Mouse (Mus musculus): ENCODE results near the gene Gm47955.
A peak's percentile ranks its signal among the peaks of the same experiment; 100 is the strongest.
"Not testable (repeated sequence)": the region's sequence is repeated elsewhere in the genome, so short reads cannot be mapped to it uniquely, and the experiment has no call there.

Gm47955 gene

GRCm38 (mm10) chr1:82959870-82960385 is at the start of gene Gm47955:
Gm47955 (plus strand) TSS chr1:82960286.
- no peak for DNase-seq

- no peak for DNase-seq
Observed at GRCm38 (mm10) chr1:82913025-82913424, 47.1 kb upstream of the Gm47955 start, which contains the start of gene A030005L19Rik. A030005L19Rik (plus strand) TSS chr1:82913325.

GRCm38 (mm10) chr1:82913434-82913833 is 46.7 kb upstream of the Gm47955 start:
- not testable (repeated sequence) for DNase-seq

GRCm38 (mm10) chr1:82924650-82925049 is 35.4 kb upstream of the Gm47955 start, which contains the start of gene A030014E15Rik:
A030014E15Rik (plus strand) TSS chr1:82924917.
- DNase-seq, result peak; percentile 14

- DNase-seq, result not testable (repeated sequence)
Observed at GRCm38 (mm10) chr1:82930558-82930957, 29.5 kb upstream of the Gm47955 start.

GRCm38 (mm10) chr1:82931326-82931725 is 28.8 kb upstream of the Gm47955 start, which contains the start of gene Gm6217:
Gm6217 (minus strand) TSS chr1:82931399.
- DNase-seq, result not testable (repeated sequence)

GRCm38 (mm10) chr1:82938666-82939065 is 21.4 kb upstream of the Gm47955 start:
- DNase-seq, result no peak

GRCm38 (mm10) chr1:82942505-82942904 is 17.6 kb upstream of the Gm47955 start:
- not testable (repeated sequence) for DNase-seq

- not testable (repeated sequence) for DNase-seq
Observed at GRCm38 (mm10) chr1:82943295-82943694, 16.8 kb upstream of the Gm47955 start, which contains the start of gene A030003K21Rik. A030003K21Rik (minus strand) TSS chr1:82943388.

- DNase-seq, result not testable (repeated sequence)
Observed at GRCm38 (mm10) chr1:82946029-82946428, 14.1 kb upstream of the Gm47955 start.

GRCm38 (mm10) chr1:82948601-82949000 is 11.5 kb upstream of the Gm47955 start:
- no peak for DNase-seq

- not testable (repeated sequence) for DNase-seq
Observed at GRCm38 (mm10) chr1:82955913-82956312, 4.2 kb upstream of the Gm47955 start, which contains the start of gene Gm7544. Gm7544 (minus strand) TSS chr1:82956013.

GRCm38 (mm10) chr1:82966413-82966812 is 6.3 kb downstream of the Gm47955 start:
- no peak for DNase-seq

- peak; percentile 52 for DNase-seq
Observed at GRCm38 (mm10) chr1:82972046-82972445, 12.0 kb downstream of the Gm47955 start.

- peak; percentile 17 for DNase-seq
Observed at GRCm38 (mm10) chr1:82973244-82973643, 13.2 kb downstream of the Gm47955 start.

- DNase-seq, result no peak
Observed at GRCm38 (mm10) chr1:82973901-82974300, 13.8 kb downstream of the Gm47955 start.

- peak; percentile 11 for DNase-seq
Observed at GRCm38 (mm10) chr1:82974342-82974741, 14.3 kb downstream of the Gm47955 start.

GRCm38 (mm10) chr1:82975750-82976149 is 15.7 kb downstream of the Gm47955 start:
- DNase-seq, result peak; percentile 14

- DNase-seq, result no peak
Observed at GRCm38 (mm10) chr1:82977840-82978239, 17.8 kb downstream of the Gm47955 start.

- no peak for DNase-seq
Observed at GRCm38 (mm10) chr1:82986738-82987137, 26.7 kb downstream of the Gm47955 start.

GRCm38 (mm10) chr1:82987530-82988198 is 27.6 kb downstream of the Gm47955 start:
- peak; percentile 71 for DNase-seq

- peak; percentile 10 for DNase-seq
Observed at GRCm38 (mm10) chr1:82991062-82991461, 31.0 kb downstream of the Gm47955 start.

- no peak for DNase-seq
Observed at GRCm38 (mm10) chr1:82991596-82991995, 31.5 kb downstream of the Gm47955 start.

- DNase-seq, result peak; percentile 59
Observed at GRCm38 (mm10) chr1:82992093-82992492, 32.0 kb downstream of the Gm47955 start.
